Mouse (Mus musculus) olfactory bulb, adult 2 months (tissue): ENCODE results near the gene Aagab. TPM values are rescaled to one million over a fixed set of nuclear protein-coding genes. Genes with fewer than 3 reads are reported as not detected.

Experiments used
- H3K27ac ChIP-seq: fragments of 200-500 bp; 2 replicates; pipeline ENCODE4 v1.5.1; 2012; ENCODE audit warnings: low read depth, low read length; ENCODE audit not compliant: insufficient read depth
- H3K4me1 ChIP-seq: fragments of 200-500 bp; 2 replicates; pipeline ENCODE4 v1.6.1; 2012; ENCODE audit warnings: low read length; ENCODE audit not compliant: control insufficient read depth, insufficient read depth
- H3K4me3 ChIP-seq: fragments of 200-500 bp; 2 replicates; pipeline ENCODE4 v1.5.1; 2012; ENCODE audit warnings: mild to moderate bottlenecking, low read depth, low read length, moderate library complexity; ENCODE audit not compliant: insufficient read depth
- CTCF ChIP-seq: fragments of 200-500 bp; IDR thresholded peaks from 2 replicates; pipeline ENCODE4 v1.5.1; 2012; ENCODE audit warnings: low read depth, mild to moderate bottlenecking, low read length, moderate library complexity; ENCODE audit not compliant: insufficient read depth
- POLR2A ChIP-seq: fragments of 200-500 bp; IDR thresholded peaks from 2 replicates; pipeline ENCODE4 v1.6.1; 2012; ENCODE audit warnings: mild to moderate bottlenecking, low read depth, low read length, moderate library complexity; ENCODE audit not compliant: insufficient read depth
- WGBS: fragments of 180-500 bp; shearing (Covaris S2); methylation state at CpG from one replicate; pipeline ENCODE4 v1.1.7; 2018; 5-methylcytosine and 5-hydroxymethylcytosine counted together
- polyA plus RNA-seq: library from polyadenylated mRNA; stranded (reverse); fragments of >200 nt; gene quantifications from 2 replicates; pipeline ENCODE4 v1.2.4, GENCODE M21; 2012; ENCODE audit warnings: low replicate concordance; ENCODE audit not compliant: missing spikeins, insufficient read depth, insufficient read length

Aagab gene
- polyA plus RNA-seq, 1 experiment: not detected

DNA sequence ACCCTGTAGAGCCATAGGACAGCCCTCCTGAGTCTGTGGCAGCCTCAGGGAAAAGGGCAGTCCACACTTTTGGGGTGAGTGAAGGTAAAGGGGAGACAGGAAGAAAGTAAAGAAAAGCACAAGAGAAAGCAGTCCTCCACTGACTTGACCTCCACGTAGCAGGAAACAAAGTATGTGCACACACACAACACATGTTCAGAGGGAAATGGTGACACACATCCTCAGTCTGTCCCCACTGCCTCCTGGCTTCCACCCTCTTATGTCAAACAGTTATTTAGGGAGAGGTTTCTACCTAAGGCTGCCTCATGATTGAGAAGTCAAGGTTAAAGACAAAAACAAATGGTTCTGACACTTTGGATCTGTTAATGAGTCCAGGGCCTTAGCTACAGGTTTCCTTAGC lies 88.1 kb downstream of the Aagab start:
- no peak overlapping the region for H3K27ac ChIP-seq
- H3K4me3 ChIP-seq: no peak overlapping the region
- TF ChIP-seq CTCF (no peak), POLR2A (no peak)
- 93% methylated on average over 1 of the region's 1 CpGs for WGBS
- peaks cover 7% of the 10 kb centered on the region; the same call in 1 of the 2 replicates for H3K4me1 ChIP-seq

DNA sequence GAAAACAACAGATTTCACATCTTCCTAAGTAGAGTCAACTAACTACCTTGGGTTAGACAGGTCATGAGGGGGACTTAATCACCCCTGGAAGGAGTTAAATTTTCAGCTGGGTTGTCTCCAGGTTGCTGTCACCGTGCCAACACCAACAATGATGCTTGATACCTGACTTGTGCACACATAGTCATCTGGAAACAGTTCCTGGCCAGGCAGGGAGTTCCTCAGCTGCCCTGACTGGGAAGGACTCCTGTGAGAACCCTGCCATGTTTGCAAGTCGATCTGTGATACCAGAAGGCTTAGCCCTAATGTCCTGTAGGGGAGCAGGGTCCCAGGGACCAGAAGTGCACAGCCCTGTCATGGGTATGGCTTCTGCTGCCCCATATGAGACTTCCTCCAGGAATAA lies 89.5 kb downstream of the Aagab start:
- WGBS: 75% methylated on average over 2 of the region's 2 CpGs
- Histone ChIP-seq H3K27ac (no peak overlapping the region), H3K4me1 (peaks cover 11% of the 10 kb centered on the region), H3K4me3 (no peak overlapping the region)
- no peak for TF ChIP-seq CTCF
- no peak for TF ChIP-seq POLR2A

Other genes with a start within 250 kb of the Aagab start
- gene Map2k5, start 224.8 kb upstream of the Aagab start, polyA plus RNA-seq: not detected in 2 replicates
- not detected in 2 replicates for gene 2300009A05Rik, start 203.4 kb upstream of the Aagab start, polyA plus RNA-seq
- gene Iqch, start 167 bp upstream of the Aagab start, polyA plus RNA-seq: not detected in 2 replicates
- not detected in 2 replicates for gene Smad3, start 155.3 kb downstream of the Aagab start, polyA plus RNA-seq